ENCODE assay signal across 17 mouse cellular contexts in the genomic region with DNA sequence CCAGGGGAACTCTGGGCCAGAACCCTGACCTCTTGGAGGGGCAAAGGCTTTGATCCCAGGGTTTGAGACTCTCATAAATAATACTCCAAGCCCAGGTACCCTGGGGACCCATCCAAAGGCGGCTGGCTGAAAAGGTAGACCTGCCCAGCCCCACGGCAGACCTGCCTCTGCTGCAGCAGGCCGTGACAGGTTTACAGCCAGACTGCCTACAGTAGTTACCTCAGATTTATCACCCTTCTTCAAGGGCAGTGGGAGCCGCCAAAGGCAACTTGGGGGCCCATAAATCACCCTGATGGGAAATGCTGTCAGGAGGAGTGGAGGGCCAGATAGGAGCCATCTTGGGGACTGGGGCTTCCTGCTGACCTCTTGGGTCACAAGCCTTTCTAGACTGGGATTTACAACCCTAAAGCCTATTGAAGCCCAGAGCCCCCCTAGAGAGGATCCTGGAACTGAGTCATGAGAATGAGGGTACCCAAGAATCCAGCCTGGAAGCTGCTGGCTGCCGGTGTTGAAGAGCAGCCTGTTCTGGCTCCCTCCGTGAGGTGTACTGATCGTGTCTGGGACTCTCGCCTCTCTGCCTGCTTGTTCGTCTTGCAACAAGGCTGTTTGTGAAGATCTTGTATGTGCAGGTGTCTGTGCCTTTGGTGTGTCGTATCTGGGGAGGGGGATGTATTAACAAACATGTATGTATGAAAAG. TPM values are rescaled to one million over a fixed set of nuclear protein-coding genes. Genes with fewer than 3 reads are reported as not detected.
A peak's percentile ranks its signal among the peaks of the same experiment; 100 is the strongest.
DNase-seq lines count a peak whose midpoint lies in the region; ATAC-seq and TF ChIP-seq lines count a peak whose summit lies in the region.
"Had no signal": no experiment of that assay in that cellular context is flagged by ENCODE, and none has a peak within 500 bp of the region (broad histone marks: within the 10 kb centered on the region; RNA-seq: fewer than 3 reads in every experiment).

No protein-coding gene starts in this region.

- 0 out of 2 replicates have a peak overlapping the region, but pooled peaks have one; percentile 1 for H3K27ac ChIP-seq in forebrain, embryonic 13.5 days
- no peak overlapping the region for H3K27ac ChIP-seq in forebrain, postnatal 0 days (ENCODE audit: low read depth, low read length)
- H3K27ac ChIP-seq in limb, embryonic 12.5 days = peak overlapping the region; percentile 50; the same call in 1 of the 2 replicates
- no peak overlapping the region for H3K27ac ChIP-seq in heart, embryonic 12.5 days (ENCODE audit: poor library complexity, severe bottlenecking)
- H3K27ac ChIP-seq: embryonic facial prominence, embryonic 15.5 days; liver, embryonic 12.5 days had no signal

- TF ChIP-seq CTCF in forebrain, postnatal 0 days (IDR thresholded peaks at IDR 0.05; ENCODE audit: low read depth) = no peak

- H3K4me2 ChIP-seq in forebrain, embryonic 13.5 days = no peak overlapping the region
- H3K4me2 ChIP-seq in forebrain, postnatal 0 days (ENCODE audit: low read depth) = no peak overlapping the region
- peak overlapping the region; percentile 17; the same call in 1 of the 2 replicates for H3K4me2 ChIP-seq in limb, embryonic 12.5 days
- no peak overlapping the region for H3K4me2 ChIP-seq in heart, embryonic 12.5 days
- H3K4me2 ChIP-seq: embryonic facial prominence, embryonic 15.5 days; liver, embryonic 12.5 days had no signal

- no peak overlapping the region for H3K4me3 ChIP-seq in forebrain, embryonic 13.5 days
- H3K4me3 ChIP-seq in forebrain, postnatal 0 days (ENCODE audit: low read depth, low read length) = no peak overlapping the region
- no peak overlapping the region for H3K4me3 ChIP-seq in limb, embryonic 12.5 days (replicated peaks)
- no peak overlapping the region for H3K4me3 ChIP-seq in heart, embryonic 12.5 days
- H3K4me3 ChIP-seq: embryonic facial prominence, embryonic 15.5 days; liver, embryonic 12.5 days had no signal

- H3K9me3 ChIP-seq in forebrain, embryonic 13.5 days (replicated peaks) = no peaks in the 10 kb centered on the region
- no peaks in the 10 kb centered on the region for H3K9me3 ChIP-seq in forebrain, postnatal 0 days (ENCODE audit: low read length)
- H3K9me3 ChIP-seq in limb, embryonic 12.5 days = no peaks in the 10 kb centered on the region
- no peaks in the 10 kb centered on the region for H3K9me3 ChIP-seq in heart, embryonic 12.5 days (replicated peaks)
- H3K9me3 ChIP-seq: embryonic facial prominence, embryonic 15.5 days; liver, embryonic 12.5 days had no signal

- H3K4me1 ChIP-seq in forebrain, embryonic 13.5 days = peaks cover 8% of the 10 kb centered on the region; the same call in 1 of the 2 replicates
- H3K4me1 ChIP-seq in forebrain, postnatal 0 days (ENCODE audit: insufficient read depth) = no peaks in the 10 kb centered on the region
- peaks cover 34% of the 10 kb centered on the region for H3K4me1 ChIP-seq in limb, embryonic 12.5 days (replicated peaks)
- H3K4me1 ChIP-seq in heart, embryonic 12.5 days (replicated peaks) = no peaks in the 10 kb centered on the region
- H3K4me1 ChIP-seq: liver, embryonic 12.5 days had no signal

- H3K27me3 ChIP-seq in forebrain, embryonic 13.5 days = no peaks in the 10 kb centered on the region
- H3K27me3 ChIP-seq in forebrain, postnatal 0 days (ENCODE audit: insufficient read depth, low read length) = no peaks in the 10 kb centered on the region
- peaks cover 50% of the 10 kb centered on the region for H3K27me3 ChIP-seq in limb, embryonic 12.5 days
- peaks cover 16% of the 10 kb centered on the region; the same call in 1 of the 2 replicates for H3K27me3 ChIP-seq in heart, embryonic 12.5 days (replicated peaks)
- H3K27me3 ChIP-seq: embryonic facial prominence, embryonic 15.5 days had no signal

- DNase-seq in forebrain, postnatal 0 days = no peak
- peak; percentile 48 for DNase-seq in kidney, postnatal 10 days
- DNase-seq in kidney, adult 11 months = no peak
- no peak for DNase-seq in right cerebral cortex, postnatal 25 days
- DNase-seq: cerebellum, adult 8-10 months; layer of hippocampus, postnatal 36 days; thymus, adult 2 months had no signal

- WGBS in forebrain, embryonic 13.5 days = 87% methylated on average over 10 of the region's 10 CpGs
- WGBS in forebrain, postnatal 0 days = 74% methylated on average over 10 of the region's 10 CpGs
- 8% methylated on average over 10 of the region's 10 CpGs for WGBS in limb, embryonic 12.5 days
- WGBS in heart, embryonic 12.5 days = 67% methylated on average over 10 of the region's 10 CpGs

- H3K9ac ChIP-seq in forebrain, embryonic 13.5 days = no peak overlapping the region
- no peak overlapping the region for H3K9ac ChIP-seq in forebrain, postnatal 0 days
- H3K9ac ChIP-seq in limb, embryonic 12.5 days (replicated peaks) = no peak overlapping the region
- H3K9ac ChIP-seq in heart, embryonic 12.5 days = no peak overlapping the region
- H3K9ac ChIP-seq: embryonic facial prominence, embryonic 15.5 days; liver, embryonic 12.5 days had no signal

- no peaks in the 10 kb centered on the region for H3K36me3 ChIP-seq in forebrain, embryonic 13.5 days (ENCODE audit: poor library complexity, severe bottlenecking)
- no peaks in the 10 kb centered on the region for H3K36me3 ChIP-seq in forebrain, postnatal 0 days (ENCODE audit: insufficient read depth)
- H3K36me3 ChIP-seq in limb, embryonic 12.5 days = no peaks in the 10 kb centered on the region
- no peaks in the 10 kb centered on the region for H3K36me3 ChIP-seq in heart, embryonic 12.5 days
- H3K36me3 ChIP-seq: embryonic facial prominence, embryonic 15.5 days; liver, embryonic 12.5 days had no signal

- ATAC-seq in forebrain, embryonic 13.5 days = no peak
- ATAC-seq in forebrain, postnatal 0 days = no peak
- ATAC-seq in limb, embryonic 12.5 days (ENCODE audit: insufficient number of reproducible peaks, insufficient read depth, low FRiP score, low TSS enrichment, low read depth) = peak; percentile 77; the same call in 1 of the 2 replicates
- no peak for ATAC-seq in monocyte, adult 5-6 weeks (replicated peaks; ENCODE audit: insufficient number of reproducible peaks, low FRiP score, low TSS enrichment, poor library complexity, severe bottlenecking)
- ATAC-seq in heart, embryonic 12.5 days (ENCODE audit: insufficient number of reproducible peaks, low FRiP score) = no peak
- ATAC-seq: liver, embryonic 12.5 days had no signal

RNA-seq across cellular contexts. Expression of gene Ubl4b, which starts 9.0 kb away (rescaled TPM):
- not detected in 2 replicates for polyA plus RNA-seq in forebrain, embryonic 13.5 days (2015; fragmentation: Nextera tagmentation; extraction: Ambion mirVana)
- total RNA-seq in forebrain, postnatal 0 days (2014; rRNA removed) = 0.23 TPM in 1 of 2 replicates, not detected in the other
- not detected in 2 replicates for polyA plus RNA-seq in forebrain, postnatal 0 days (2015; fragmentation: Nextera tagmentation; extraction: Ambion mirVana)
- polyA plus RNA-seq in limb, embryonic 12.5 days (2016; fragmentation: Nextera tagmentation; extraction: Ambion mirVana) = 0.15 and 0.24 TPM in 2 replicates
- not detected in 3 replicates for total RNA-seq in monocyte, adult 5-6 weeks (2017)
- not detected in 2 replicates for polyA plus RNA-seq in heart, embryonic 12.5 days (2016; fragmentation: Nextera tagmentation; extraction: Ambion mirVana)
- total RNA-seq: ES-E14; gastrocnemius, adult 18-20 months; hematopoietic stem cell, adult 5-6 weeks; layer of hippocampus, postnatal 36 days had no signal
- polyA plus RNA-seq: embryonic facial prominence, embryonic 15.5 days; liver, embryonic 12.5 days; midbrain, embryonic 16.5 days had no signal

RNA-seq across cellular contexts. Expression of gene Slc6a17, which starts 28.0 kb away (rescaled TPM):
- polyA plus RNA-seq in forebrain, embryonic 13.5 days (2015; fragmentation: Nextera tagmentation; extraction: Ambion mirVana) = 9.6 and 11.2 TPM in 2 replicates
- 61.2 and 68.9 TPM in 2 replicates for total RNA-seq in forebrain, postnatal 0 days (2014; rRNA removed)
- 20.3 and 22.7 TPM in 2 replicates for polyA plus RNA-seq in forebrain, postnatal 0 days (2015; fragmentation: Nextera tagmentation; extraction: Ambion mirVana)
- 4.5 and 7.0 TPM in 2 replicates for polyA plus RNA-seq in limb, embryonic 12.5 days (2016; fragmentation: Nextera tagmentation; extraction: Ambion mirVana)
- not detected in 3 replicates for total RNA-seq in monocyte, adult 5-6 weeks (2017)
- polyA plus RNA-seq in heart, embryonic 12.5 days (2016; fragmentation: Nextera tagmentation; extraction: Ambion mirVana) = 3.9 and 4.6 TPM in 2 replicates

RNA-seq across cellular contexts. Expression of gene Alx3, which starts 49.0 kb away (rescaled TPM):
- 2.3 and 2.9 TPM in 2 replicates for polyA plus RNA-seq in forebrain, embryonic 13.5 days (2015; fragmentation: Nextera tagmentation; extraction: Ambion mirVana)
- total RNA-seq in forebrain, postnatal 0 days (2014; rRNA removed) = 2.2 and 3.3 TPM in 2 replicates
- 3.7 and 5.2 TPM in 2 replicates for polyA plus RNA-seq in forebrain, postnatal 0 days (2015; fragmentation: Nextera tagmentation; extraction: Ambion mirVana)
- 14.5 and 15.1 TPM in 2 replicates for polyA plus RNA-seq in limb, embryonic 12.5 days (2016; fragmentation: Nextera tagmentation; extraction: Ambion mirVana)
- total RNA-seq in monocyte, adult 5-6 weeks (2017) = not detected in 3 replicates
- 0.49 and 1.4 TPM in 2 replicates for polyA plus RNA-seq in heart, embryonic 12.5 days (2016; fragmentation: Nextera tagmentation; extraction: Ambion mirVana)
- total RNA-seq: gastrocnemius, adult 18-20 months; hematopoietic stem cell, adult 5-6 weeks had no signal

Comparison
In these comparisons a context has a peak if more than half of its experiments do, and no peak if none do; other contexts are left out.
1. H3K27ac ChIP-seq: peak in forebrain, embryonic 13.5 days (single experiment) and limb, embryonic 12.5 days (single experiment); none in forebrain, postnatal 0 days (single experiment) and heart, embryonic 12.5 days (single experiment).